9 mouse cellular contexts compared by ENCODE assay signal in the genomic region with DNA sequence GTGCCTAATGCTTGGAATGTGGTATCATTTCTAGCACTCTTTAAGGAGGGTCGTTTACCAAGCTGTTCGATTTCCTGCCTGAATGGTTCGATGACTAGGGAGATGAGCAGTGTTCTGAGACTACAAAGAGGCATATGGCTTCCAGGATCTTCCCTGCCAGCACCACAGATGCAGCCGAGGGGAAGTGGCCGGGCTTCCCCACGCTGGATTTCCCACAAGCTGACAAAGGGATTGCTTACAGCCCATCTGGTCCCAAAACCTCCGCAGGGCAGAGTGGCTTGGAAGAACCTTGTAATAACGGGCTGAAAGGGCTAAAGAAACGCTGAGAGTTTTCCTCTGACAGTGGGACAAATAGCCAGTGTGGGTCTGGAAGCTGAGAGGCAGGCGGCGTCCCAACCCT. TPM values are rescaled to one million over a fixed set of nuclear protein-coding genes. Genes with fewer than 3 reads are reported as not detected.
DNase-seq lines count a peak whose midpoint lies in the region; ATAC-seq lines count a peak whose summit lies in the region.
"Had no signal": no experiment of that assay in that cellular context is flagged by ENCODE, and none has a peak within 500 bp of the region (broad histone marks: within the 10 kb centered on the region; RNA-seq: fewer than 3 reads in every experiment).

No protein-coding gene starts in this region.

- H3K4me2 ChIP-seq in heart, embryonic 15.5 days = no peak overlapping the region
- no peak overlapping the region for H3K4me2 ChIP-seq in embryonic facial prominence, embryonic 14.5 days (ENCODE audit: low read depth, low read length)

- peaks cover 56% of the 10 kb centered on the region for H3K4me1 ChIP-seq in heart, embryonic 15.5 days (replicated peaks)
- H3K4me1 ChIP-seq in embryonic facial prominence, embryonic 14.5 days (ENCODE audit: control insufficient read depth, insufficient read depth, low read length) = peaks cover 78% of the 10 kb centered on the region

- intact Hi-C loops in heart, postnatal 14 days (cut with DNase I) = no loop called here

- H3K9ac ChIP-seq in heart, embryonic 15.5 days = no peak overlapping the region
- H3K9ac ChIP-seq in embryonic facial prominence, embryonic 14.5 days (ENCODE audit: low read depth, low read length) = peak overlapping the region; percentile 31; the same call in 1 of the 2 replicates

- no peaks in the 10 kb centered on the region for H3K9me3 ChIP-seq in heart, embryonic 15.5 days (replicated peaks)
- H3K9me3 ChIP-seq in embryonic facial prominence, embryonic 14.5 days (ENCODE audit: control insufficient read depth, low read length) = no peaks in the 10 kb centered on the region

- H3K4me3 ChIP-seq in heart, embryonic 15.5 days = no peak overlapping the region
- no peak overlapping the region for H3K4me3 ChIP-seq in embryonic facial prominence, embryonic 14.5 days (ENCODE audit: low read depth, low read length)
- H3K4me3 ChIP-seq: megakaryocyte, embryonic 14.5 days had no signal

- H3K27ac ChIP-seq in heart, embryonic 15.5 days = peak overlapping the region; percentile 25; the same call in 1 of the 2 replicates
- H3K27ac ChIP-seq in embryonic facial prominence, embryonic 14.5 days (replicated peaks; ENCODE audit: low read depth, low read length) = peak overlapping the region; percentile 80

- no peaks in the 10 kb centered on the region for H3K27me3 ChIP-seq in heart, embryonic 15.5 days
- no peaks in the 10 kb centered on the region for H3K27me3 ChIP-seq in embryonic facial prominence, embryonic 14.5 days (replicated peaks; ENCODE audit: control insufficient read depth, insufficient read depth, low read length)

- H3K36me3 ChIP-seq in heart, embryonic 15.5 days = no peaks in the 10 kb centered on the region
- H3K36me3 ChIP-seq in embryonic facial prominence, embryonic 14.5 days (ENCODE audit: control insufficient read depth, insufficient read depth, low read length) = no peaks in the 10 kb centered on the region

- WGBS in heart, embryonic 15.5 days = 51% methylated on average over 11 of the region's 11 CpGs
- whole genome bisulfite sequencing in embryonic facial prominence, embryonic 14.5 days = 18% methylated on average over 11 of the region's 11 CpGs

- no peak for ATAC-seq in heart, embryonic 15.5 days (replicated peaks; ENCODE audit: insufficient number of reproducible peaks, insufficient read depth, low FRiP score, low read depth)
- ATAC-seq in embryonic facial prominence, embryonic 14.5 days (ENCODE audit: low read depth) = peak; percentile 24; the same call in 1 of the 2 replicates

- no peak for DNase-seq in heart, postnatal 14 days
- peak; percentile 83 for DNase-seq in embryonic facial prominence, embryonic 14.5 days (ENCODE audit: low spot score)
- peak; percentile 51 to 71 for DNase-seq in layer of hippocampus, adult 8-10 months (ENCODE audit: low spot score in 2 of 2)
- DNase-seq in neural tube, embryonic 10.5 days (ENCODE audit: extremely low spot score, low spot score) = peak; percentile 61
- no peak for DNase-seq in urinary bladder, postnatal 25 days (ENCODE audit: low spot score)
- no peak for DNase-seq in adrenal gland, adult (ENCODE audit: inconsistent age in 2 of 2, low spot score in 1 of 2)
- DNase-seq in yolk sac, embryonic 10.5 days (ENCODE audit: low spot score) = no peak

RNA-seq across cellular contexts. Expression of a gene that starts 46.8 kb away (rescaled TPM):
- 111 and 116 TPM in 2 replicates for polyA plus RNA-seq in heart, embryonic 15.5 days (2015; fragmentation: Nextera tagmentation; extraction: Ambion mirVana)
- 10 to 100 TPM; 37.7 to 44.7 TPM for total RNA-seq in heart, postnatal 14 days (2021)
- polyA plus RNA-seq in embryonic facial prominence, embryonic 14.5 days (2014; fragmentation: Nextera tagmentation; extraction: Ambion mirVana) = 129 and 133 TPM in 2 replicates
- 10 to 100 TPM; 55.8 to 59.8 (median 58.0) TPM for total RNA-seq in layer of hippocampus, adult 8-10 months (2022)

RNA-seq across cellular contexts. Expression of a gene that starts 46.9 kb away (rescaled TPM):
- 22.7 and 24.8 TPM in 2 replicates for polyA plus RNA-seq in heart, embryonic 15.5 days (2015; fragmentation: Nextera tagmentation; extraction: Ambion mirVana)
- 10 to 100 TPM; 20.6 to 22.8 TPM for total RNA-seq in heart, postnatal 14 days (2021)
- 21.1 and 23.8 TPM in 2 replicates for polyA plus RNA-seq in embryonic facial prominence, embryonic 14.5 days (2014; fragmentation: Nextera tagmentation; extraction: Ambion mirVana)
- total RNA-seq in layer of hippocampus, adult 8-10 months (2022) = 10 to 100 TPM; 16.8 to 19.3 (median 17.5) TPM

Comparison
In these comparisons a context has a peak if more than half of its experiments do, and no peak if none do; other contexts are left out.
1. DNase-seq: peak in embryonic facial prominence, embryonic 14.5 days (single experiment), layer of hippocampus, adult 8-10 months (2 of 2) and neural tube, embryonic 10.5 days (single experiment); none in heart, postnatal 14 days (0 of 2), urinary bladder, postnatal 25 days (single experiment), adrenal gland, adult (0 of 2) and yolk sac, embryonic 10.5 days (single experiment).